7 mouse cellular contexts compared by ENCODE assay signal in genomic region chr5:134456503-134456962, GRCm38 (mm10). TPM values are rescaled to one million over a fixed set of nuclear protein-coding genes. Genes with fewer than 3 reads are reported as not detected.
A peak's percentile ranks its signal among the peaks of the same experiment; 100 is the strongest.
DNase-seq lines count a peak whose midpoint lies in the region; ATAC-seq and TF ChIP-seq lines count a peak whose summit lies in the region.

Gene Gtf2ird1 (minus strand): TSS chr5:134456716.

- H3K27me3 ChIP-seq in intestine, postnatal 0 days (replicated peaks; ENCODE audit: control insufficient read depth, insufficient read depth, low read length), result no peaks in the 10 kb centered on the region

- 1% methylated on average over 44 of the region's 44 CpGs for whole genome bisulfite sequencing in intestine, postnatal 0 days

- peak within 1 kb of the TSS; percentile 71 for H3K4me3 ChIP-seq in intestine, postnatal 0 days (ENCODE audit: low read depth, low read length)

- peak within 1 kb of the TSS; percentile 84 for H3K4me2 ChIP-seq in intestine, postnatal 0 days (replicated peaks; ENCODE audit: low read depth)

- H3K36me3 ChIP-seq in intestine, postnatal 0 days (ENCODE audit: control insufficient read depth, insufficient read depth), result peaks cover 3% of the 10 kb centered on the region; the same call in 1 of the 2 replicates

- no peaks in the 10 kb centered on the region for H3K9me3 ChIP-seq in intestine, postnatal 0 days (ENCODE audit: control insufficient read depth)

- H3K27ac ChIP-seq in intestine, postnatal 0 days (ENCODE audit: low read depth, low read length), result peak within 1 kb of the TSS; percentile 91

- 0 out of 2 replicates have a peak, but pooled peaks cover 4% of the 10 kb centered on the region for H3K4me1 ChIP-seq in intestine, postnatal 0 days (replicated peaks; ENCODE audit: control insufficient read depth, insufficient read depth, low read length)

- TF ChIP-seq CTCF in intestine, postnatal 0 days (IDR thresholded peaks at IDR 0.05; ENCODE audit: low read depth), result no peak

- DNase-seq in adrenal gland, postnatal 10 days, result peak; percentile 78
- peak; percentile 57 for DNase-seq in embryo, embryonic 11.5 days (ENCODE audit: low read depth, low spot score)
- peak; percentile 73 to 84 for DNase-seq in left cerebral cortex, postnatal 25 days (ENCODE audit: low spot score in 2 of 2)
- DNase-seq in right cerebral cortex, postnatal 4 days, result peak; percentile 77

- ATAC-seq in granulocyte monocyte progenitor cell, adult 5-6 weeks (replicated peaks; ENCODE audit: poor library complexity, severe bottlenecking), result peak; percentile 67
- peak; percentile 39 for ATAC-seq in intestine, postnatal 0 days
- peak; percentile 91 for ATAC-seq in megakaryocyte-erythroid progenitor cell, adult 5-6 weeks (replicated peaks; ENCODE audit: low FRiP score, low TSS enrichment, poor library complexity, severe bottlenecking)

- peak within 1 kb of the TSS; percentile 77 for H3K9ac ChIP-seq in intestine, postnatal 0 days (ENCODE audit: low read depth, low read length)

- intact Hi-C loops in left cerebral cortex, postnatal 25 days (cut with DNase I), result no loop called here

RNA-seq across cellular contexts. Expression of gene Gtf2ird1, which starts in this region (rescaled TPM):
- total RNA-seq in adrenal gland, postnatal 10 days (2021), result 100 to 1,000 TPM in 1 of 2 experiments, 10 to 100 TPM in 1; 69.8 to 112 TPM
- total RNA-seq in granulocyte monocyte progenitor cell, adult 5-6 weeks (2014; fragmentation: Nextera tagmentation), result 28.2 and 43.1 TPM in 2 replicates
- 9.5 and 14.0 TPM in 2 replicates for total RNA-seq in granulocyte monocyte progenitor cell, adult 5-6 weeks (2017)
- polyA plus RNA-seq in intestine, postnatal 0 days (2015; fragmentation: Nextera tagmentation; extraction: Ambion mirVana), result 42.8 and 46.8 TPM in 2 replicates
- total RNA-seq in left cerebral cortex, postnatal 25 days (2021), result 10 to 100 TPM; 42.5 to 43.7 TPM
- total RNA-seq in megakaryocyte-erythroid progenitor cell, adult 5-6 weeks (2014; fragmentation: Nextera tagmentation), result 17.7 and 23.1 TPM in 2 replicates
- 5.5 and 11.8 TPM in 2 replicates for total RNA-seq in megakaryocyte-erythroid progenitor cell, adult 5-6 weeks (2017)

Comparison
In these comparisons a context has a peak if more than half of its experiments do, and no peak if none do; other contexts are left out.
1. Peak in every context shown above with its lines: DNase-seq, ATAC-seq, H3K4me3 ChIP-seq and H3K27ac ChIP-seq.
2. ATAC-seq: peak in every context shown above with its lines; median percentile 91 in megakaryocyte-erythroid progenitor cell, adult 5-6 weeks; 67 in granulocyte monocyte progenitor cell, adult 5-6 weeks; 39 in intestine, postnatal 0 days.